32 mouse cellular contexts compared by ENCODE assay signal in genomic region chr1:176008411-176008810, GRCm38 (mm10). TPM values are rescaled to one million over a fixed set of nuclear protein-coding genes. Genes with fewer than 3 reads are reported as not detected.
DNase-seq lines count a peak whose midpoint lies in the region; TF ChIP-seq lines count a peak whose summit lies in the region.
"Had no signal": no experiment of that assay in that cellular context is flagged by ENCODE, and none has a peak within 500 bp of the region (broad histone marks: within the 10 kb centered on the region; RNA-seq: fewer than 3 reads in every experiment).

No protein-coding gene starts in this region.

- no peak for TF ChIP-seq POLR2A in heart, adult 2 months (IDR thresholded peaks at IDR 0.05; ENCODE audit: insufficient read depth, low read depth, low read length)
- TF ChIP-seq POLR2A in brain, embryonic 14.5 days (IDR thresholded peaks at IDR 0.05; ENCODE audit: borderline replicate concordance, extremely low read depth, insufficient read depth, insufficient read length, poor library complexity, severe bottlenecking), result no peak

- no peak for TF ChIP-seq CTCF in heart, adult 2 months (IDR thresholded peaks at IDR 0.05)
- TF ChIP-seq CTCF in E14TG2a.4 (conservative IDR thresholded peaks at IDR 0.05; ENCODE audit: low read length), result peak; percentile 35; the same call in 1 of the 2 replicates
- TF ChIP-seq CTCF in brain, embryonic 14.5 days (IDR thresholded peaks at IDR 0.05; ENCODE audit: borderline replicate concordance, extremely low read depth, insufficient read depth, insufficient read length), result 0 out of 2 replicates have a peak, but pooled peaks have one; percentile 0

- H3K79me2 ChIP-seq in heart, adult 2 months (replicated peaks; ENCODE audit: control insufficient read depth, insufficient read depth, low read length), result no peaks in the 10 kb centered on the region

- TF ChIP-seq EP300 in heart, adult 2 months (IDR thresholded peaks at IDR 0.05; ENCODE audit: insufficient read depth, low read depth, low read length), result no peak

- H3K36me3 ChIP-seq in heart, embryonic 10.5 days, result no peaks in the 10 kb centered on the region
- H3K36me3 ChIP-seq in heart, adult 2 months (ENCODE audit: control insufficient read depth, insufficient read depth, low read length), result no peaks in the 10 kb centered on the region
- H3K36me3 ChIP-seq in E14TG2a.4 (ENCODE audit: insufficient read depth, low read length), result no peaks in the 10 kb centered on the region
- no peaks in the 10 kb centered on the region for H3K36me3 ChIP-seq in limb, embryonic 10.5 days
- H3K36me3 ChIP-seq: embryonic facial prominence, embryonic 10.5 days; embryonic facial prominence, embryonic 15.5 days; forebrain, embryonic 12.5 days; heart, embryonic 12.5 days; hindbrain, embryonic 13.5 days; limb, embryonic 13.5 days; midbrain, embryonic 12.5 days; neural tube, embryonic 13.5 days had no signal

- H3K27ac ChIP-seq in heart, embryonic 10.5 days, result no peak overlapping the region
- H3K27ac ChIP-seq in heart, adult 2 months, result no peak overlapping the region
- H3K27ac ChIP-seq in limb, embryonic 10.5 days, result no peak overlapping the region
- H3K27ac ChIP-seq: embryonic facial prominence, embryonic 10.5 days; embryonic facial prominence, embryonic 15.5 days; forebrain, embryonic 12.5 days; hindbrain, embryonic 13.5 days; left cerebral cortex, adult 2 months; limb, embryonic 13.5 days; midbrain, embryonic 12.5 days; neural tube, embryonic 13.5 days had no signal

- 69% methylated on average over 2 of the region's 2 CpGs for WGBS in heart, embryonic 10.5 days
- 77% methylated on average over 2 of the region's 2 CpGs for WGBS in heart, adult 2 months
- 83% methylated on average over 2 of the region's 2 CpGs for WGBS in limb, embryonic 10.5 days

- no peak overlapping the region for H3K4me3 ChIP-seq in heart, embryonic 10.5 days
- H3K4me3 ChIP-seq in heart, adult 2 months, result no peak overlapping the region
- no peak overlapping the region for H3K4me3 ChIP-seq in E14TG2a.4 (replicated peaks; ENCODE audit: low read length)
- no peak overlapping the region for H3K4me3 ChIP-seq in limb, embryonic 10.5 days
- H3K4me3 ChIP-seq: embryonic facial prominence, embryonic 10.5 days; embryonic facial prominence, embryonic 15.5 days; forebrain, embryonic 12.5 days; heart, embryonic 12.5 days; hindbrain, embryonic 13.5 days; left cerebral cortex, adult 2 months; limb, embryonic 13.5 days; midbrain, embryonic 12.5 days; neural tube, embryonic 13.5 days had no signal

- H3K9ac ChIP-seq in heart, adult 2 months (ENCODE audit: low read depth, low read length), result no peak overlapping the region
- H3K9ac ChIP-seq: embryonic facial prominence, embryonic 15.5 days; forebrain, embryonic 12.5 days; forebrain, postnatal 0 days; heart, embryonic 12.5 days; hindbrain, embryonic 13.5 days; limb, embryonic 13.5 days; liver, postnatal 0 days; midbrain, embryonic 12.5 days; neural tube, embryonic 13.5 days had no signal

- H3K9me3 ChIP-seq in heart, embryonic 10.5 days, result no peaks in the 10 kb centered on the region
- H3K9me3 ChIP-seq in E14TG2a.4 (ENCODE audit: low read length), result peaks cover 2% of the 10 kb centered on the region; the same call in 1 of the 2 replicates
- H3K9me3 ChIP-seq in limb, embryonic 10.5 days (replicated peaks), result no peaks in the 10 kb centered on the region
- H3K9me3 ChIP-seq: embryonic facial prominence, embryonic 10.5 days; embryonic facial prominence, embryonic 15.5 days; forebrain, embryonic 12.5 days; limb, embryonic 13.5 days; midbrain, embryonic 12.5 days had no signal

- intact Hi-C loops in heart, adult 2 months (cut with DNase I), result no loop called here

- DNase-seq in heart, embryonic 10.5 days (ENCODE audit: low spot score), result peak; percentile 41
- DNase-seq in heart, adult 2 months, result no peak
- DNase-seq in 416B (ENCODE audit: low read depth), result peak; percentile 1
- no peak for DNase-seq in brain, embryonic 14.5 days (ENCODE audit: low read depth)
- DNase-seq in layer of hippocampus, postnatal 10 days (ENCODE audit: low spot score in 2 of 2), result no peak
- no peak for DNase-seq in limb, embryonic 10.5 days (ENCODE audit: low spot score)
- DNase-seq: adrenal gland, adult 8-10 months; B cell, adult 2 months; cerebellum, adult 18-20 months; forebrain, postnatal 0 days; gastrocnemius, postnatal 25 days; heart, adult 11 months; heart, postnatal 4 days; kidney, adult 11 months; layer of hippocampus, adult 9-11 months; liver, postnatal 0 days; lung, postnatal 36 days; right cerebral cortex, postnatal 4 days; thymus, postnatal 4 days had no signal

- H3K27me3 ChIP-seq in heart, embryonic 10.5 days (ENCODE audit: insufficient read depth, poor library complexity, severe bottlenecking), result no peaks in the 10 kb centered on the region
- H3K27me3 ChIP-seq in heart, adult 2 months (ENCODE audit: control insufficient read depth, insufficient read depth, low read length), result no peaks in the 10 kb centered on the region
- no peaks in the 10 kb centered on the region for H3K27me3 ChIP-seq in E14TG2a.4 (ENCODE audit: insufficient read depth, low read length)
- H3K27me3 ChIP-seq in limb, embryonic 10.5 days (ENCODE audit: low read depth, poor library complexity, severe bottlenecking), result no peaks in the 10 kb centered on the region
- H3K27me3 ChIP-seq: embryonic facial prominence, embryonic 15.5 days; forebrain, embryonic 12.5 days; heart, embryonic 12.5 days; hindbrain, embryonic 13.5 days; limb, embryonic 13.5 days; neural tube, embryonic 13.5 days had no signal

- H3K4me1 ChIP-seq in heart, embryonic 10.5 days, result no peaks in the 10 kb centered on the region
- H3K4me1 ChIP-seq in heart, adult 2 months (ENCODE audit: control insufficient read depth, insufficient read depth, low read length), result no peaks in the 10 kb centered on the region
- H3K4me1 ChIP-seq in E14TG2a.4 (replicated peaks; ENCODE audit: low read depth, low read length), result peaks cover 6% of the 10 kb centered on the region
- H3K4me1 ChIP-seq in limb, embryonic 10.5 days, result no peaks in the 10 kb centered on the region
- H3K4me1 ChIP-seq: embryonic facial prominence, embryonic 10.5 days; embryonic facial prominence, embryonic 15.5 days; heart, embryonic 12.5 days; limb, embryonic 13.5 days; neural tube, embryonic 13.5 days had no signal

RNA-seq across cellular contexts. Expression of gene Rbm8a2, which starts 29.5 kb away (rescaled TPM):
- polyA plus RNA-seq in heart, embryonic 10.5 days (2016; fragmentation: Nextera tagmentation; extraction: Ambion mirVana), result 0.34 and 0.72 TPM in 2 replicates
- not detected for total RNA-seq in heart, adult 2 months (2021)
- polyA plus RNA-seq in heart, adult 2 months (2012; rRNA removed), result not detected in 2 replicates
- 0.08 and 0.33 TPM in 2 replicates for polyA plus RNA-seq in brain, embryonic 14.5 days (2012; rRNA removed)
- not detected for total RNA-seq in layer of hippocampus, postnatal 10 days (2021)
- 0.68 and 0.75 TPM in 2 replicates for polyA plus RNA-seq in limb, embryonic 10.5 days (2016; fragmentation: Nextera tagmentation; extraction: Ambion mirVana)
- total RNA-seq: gastrocnemius, postnatal 25 days; heart, postnatal 4 days had no signal
- polyA plus RNA-seq: heart, postnatal 0 days; spleen, adult 2 months; testis, adult 2 months had no signal

Comparison
In these comparisons a context has a peak if more than half of its experiments do, and no peak if none do; other contexts are left out.
1. DNase-seq: peak in heart, embryonic 10.5 days (single experiment) and 416B (single experiment); none in heart, adult 2 months (0 of 2), brain, embryonic 14.5 days (single experiment), layer of hippocampus, postnatal 10 days (0 of 2) and limb, embryonic 10.5 days (single experiment).